Comparison of ENCODE assay signal across 19 mouse cellular contexts in the genomic region with DNA sequence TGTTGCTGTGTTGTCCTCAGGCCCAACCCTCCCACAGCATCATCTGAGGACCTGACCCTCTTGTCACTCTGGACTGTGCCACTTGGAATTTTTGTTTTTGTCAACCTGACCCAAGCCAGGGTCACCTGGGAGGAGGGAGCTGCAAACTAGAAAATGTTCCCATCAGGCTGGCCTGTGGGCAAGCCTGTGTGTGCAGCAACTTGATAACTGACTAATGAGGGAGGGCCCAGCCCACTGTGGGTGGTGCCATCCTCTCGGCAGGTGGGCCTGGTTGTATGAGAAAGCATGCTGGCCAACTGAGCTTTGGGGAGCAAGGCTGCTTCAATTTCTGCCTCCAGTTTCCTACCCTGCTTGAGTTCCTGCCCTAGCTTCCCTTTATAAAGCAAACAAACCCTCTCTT.
A peak's percentile ranks its signal among the peaks of the same experiment; 100 is the strongest.
DNase-seq lines count a peak whose midpoint lies in the region; ATAC-seq and TF ChIP-seq lines count a peak whose summit lies in the region.
"Had no signal": no experiment of that assay in that cellular context is flagged by ENCODE, and none has a peak within 500 bp of the region (broad histone marks: within the 10 kb centered on the region; RNA-seq: fewer than 3 reads in every experiment).

No protein-coding gene starts in this region.

- H3K4me1 ChIP-seq in bone marrow, adult 2 months (ENCODE audit: control insufficient read depth, insufficient read depth, low read length), result peaks cover 3% of the 10 kb centered on the region; the same call in 1 of the 2 replicates
- peaks cover 34% of the 10 kb centered on the region for H3K4me1 ChIP-seq in liver, embryonic 13.5 days (replicated peaks)
- H3K4me1 ChIP-seq: heart, embryonic 15.5 days; neural tube, embryonic 15.5 days had no signal

- ATAC-seq in liver, embryonic 13.5 days (ENCODE audit: low read depth), result peak; percentile 97
- ATAC-seq: hindbrain, postnatal 0 days; midbrain, embryonic 16.5 days had no signal

- H3K36me3 ChIP-seq in liver, embryonic 13.5 days, result peaks cover 99% of the 10 kb centered on the region

- WGBS in bone marrow, adult 2 months, result 56% methylated on average over 1 of the region's 1 CpGs
- 19% methylated on average over 1 of the region's 1 CpGs for WGBS in liver, embryonic 13.5 days (ENCODE audit: insufficient replicate concordance)

- no peak for TF ChIP-seq POLR2A in bone marrow, adult 2 months (IDR thresholded peaks at IDR 0.05; ENCODE audit: borderline replicate concordance, control insufficient read depth, low read depth, low read length)

- H3K27ac ChIP-seq in bone marrow, adult 2 months (ENCODE audit: control insufficient read depth, insufficient read depth, low read depth, low read length, poor library complexity), result peak overlapping the region; percentile 63
- peak overlapping the region; percentile 83 for H3K27ac ChIP-seq in liver, embryonic 13.5 days
- H3K27ac ChIP-seq: heart, embryonic 15.5 days; hindbrain, postnatal 0 days; neural tube, embryonic 15.5 days had no signal

- no peaks in the 10 kb centered on the region for H3K27me3 ChIP-seq in liver, embryonic 13.5 days
- H3K27me3 ChIP-seq: heart, embryonic 15.5 days; neural tube, embryonic 15.5 days had no signal

- peaks cover 30% of the 10 kb centered on the region for H3K9me3 ChIP-seq in liver, embryonic 13.5 days (replicated peaks)
- H3K9me3 ChIP-seq: heart, embryonic 15.5 days; neural tube, embryonic 15.5 days had no signal

- TF ChIP-seq CTCF in bone marrow, adult 2 months (IDR thresholded peaks at IDR 0.05; ENCODE audit: control insufficient read depth, insufficient read depth, low read length), result no peak

- peak; percentile 63 for DNase-seq in c-Kit-positive CD71-positive TER-119-positive erythroid progenitor cells, embryonic 14.5 days (ENCODE audit: low spot score)
- peak; percentile 65 for DNase-seq in liver, embryonic 13.5 days
- peak; percentile 40 to 60 for DNase-seq in spleen, postnatal 10 days (ENCODE audit: low spot score in 2 of 2)
- DNase-seq in heart, adult 11 months, result no peak
- no peak for DNase-seq in heart, adult 18-20 months
- no peak for DNase-seq in urinary bladder, postnatal 14 days (ENCODE audit: low spot score)
- DNase-seq: adrenal gland, adult 8-10 months; cerebellum, adult 11 months; cerebellum, postnatal 10 days; embryo, embryonic 11 days; kidney, adult 2 months; lung, adult 2 months; right cerebral cortex, postnatal 14 days; thymus, postnatal 36 days had no signal

- H3K9ac ChIP-seq in liver, embryonic 13.5 days, result peak overlapping the region; percentile 42
- H3K9ac ChIP-seq: heart, embryonic 15.5 days; neural tube, embryonic 15.5 days had no signal

- H3K4me2 ChIP-seq in liver, embryonic 13.5 days, result peak overlapping the region; percentile 44
- H3K4me2 ChIP-seq: heart, embryonic 15.5 days; neural tube, embryonic 15.5 days had no signal

- H3K4me3 ChIP-seq in bone marrow, adult 2 months (replicated peaks; ENCODE audit: control insufficient read depth, low read depth, low read length), result no peak overlapping the region
- peak overlapping the region; percentile 5; the same call in 1 of the 2 replicates for H3K4me3 ChIP-seq in liver, embryonic 13.5 days (replicated peaks)
- H3K4me3 ChIP-seq: heart, embryonic 15.5 days; neural tube, embryonic 15.5 days had no signal

Comparison
In these comparisons a context has a peak if more than half of its experiments do, and no peak if none do; other contexts are left out.
1. DNase-seq: peak in c-Kit-positive CD71-positive TER-119-positive erythroid progenitor cells, embryonic 14.5 days (single experiment), liver, embryonic 13.5 days (single experiment) and spleen, postnatal 10 days (2 of 2); none in heart, adult 11 months (single experiment), heart, adult 18-20 months (0 of 2) and urinary bladder, postnatal 14 days (single experiment).